Mouse (Mus musculus) layer of hippocampus, adult 2 months (tissue): ENCODE measurements around the gene Epha8. TPM values are rescaled to one million over a fixed set of nuclear protein-coding genes. Genes with fewer than 3 reads are reported as not detected.
A peak's percentile ranks its signal among the peaks of the same experiment; 100 is the strongest.

Source experiments
- DNase-seq, 2 experiments: peaks; one replicate each; pipeline ENCODE4 v3.0.0; 2022; ENCODE audit warnings: low spot score in 2 of 2
- H3K27ac ChIP-seq: fragments of 200-600 bp; 2 replicates; pipeline ENCODE4 v1.8.1; 2022
- H3K4me3 ChIP-seq: fragments of 200-600 bp; 2 replicates; pipeline ENCODE4 v1.8.1; 2022; ENCODE audit warnings: mild to moderate bottlenecking
- CTCF ChIP-seq: fragments of 200-600 bp; conservative IDR thresholded peaks from 2 replicates; pipeline ENCODE4 v1.8.1; 2022; ENCODE audit warnings: antibody characterized with exemption, mild to moderate bottlenecking, moderate library complexity
- total RNA-seq, 2 experiments: library from RNA; stranded (reverse); gene quantifications; 2 replicates each; pipeline ENCODE4 v1.2.3; 2021

Gene Epha8
- total RNA-seq, 2 experiments from 2014 or later, result 1.4 to 2.7 TPM

DNA sequence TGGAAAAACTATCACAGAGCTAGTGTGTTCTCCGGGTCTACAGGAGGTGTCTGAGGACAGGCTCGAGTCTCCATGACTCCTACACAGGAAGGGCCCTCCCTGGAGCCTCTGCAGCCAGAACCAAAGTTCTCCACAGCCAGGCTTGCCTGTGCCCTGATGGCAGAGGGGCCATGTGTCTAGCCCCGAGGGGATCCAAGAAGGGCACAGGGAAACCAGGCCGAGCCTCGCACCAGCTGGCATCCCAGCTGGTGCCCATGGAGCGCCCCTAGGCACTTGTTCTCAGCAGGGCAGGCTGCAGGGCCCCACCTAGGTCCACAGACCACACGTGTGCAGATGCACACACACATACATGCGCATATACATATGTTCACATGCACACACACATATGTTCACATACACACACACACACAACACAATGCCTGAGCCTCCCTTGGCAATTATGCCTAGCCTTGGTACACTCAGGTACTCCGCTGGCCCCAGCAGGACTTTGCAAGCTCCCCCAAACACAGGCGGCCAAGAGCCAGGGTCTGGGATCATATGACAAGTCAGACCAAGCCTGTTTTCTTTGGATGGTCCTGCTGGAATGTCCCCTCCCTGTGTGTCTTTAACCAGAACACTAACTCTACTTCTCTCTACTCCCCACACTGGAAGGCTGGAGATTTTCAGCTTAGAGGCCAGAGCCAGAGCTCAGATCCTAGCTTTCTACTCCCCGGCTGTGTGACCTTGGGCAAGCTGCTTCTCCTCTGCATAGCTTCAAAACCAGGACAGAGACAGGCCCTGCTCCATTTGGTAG lies 11.9 kb downstream of the Epha8 start:
- DNase-seq, result no peak
- no peak overlapping the region for H3K4me3 ChIP-seq
- no peak overlapping the region for H3K27ac ChIP-seq
- TF ChIP-seq CTCF, result no peak

DNA sequence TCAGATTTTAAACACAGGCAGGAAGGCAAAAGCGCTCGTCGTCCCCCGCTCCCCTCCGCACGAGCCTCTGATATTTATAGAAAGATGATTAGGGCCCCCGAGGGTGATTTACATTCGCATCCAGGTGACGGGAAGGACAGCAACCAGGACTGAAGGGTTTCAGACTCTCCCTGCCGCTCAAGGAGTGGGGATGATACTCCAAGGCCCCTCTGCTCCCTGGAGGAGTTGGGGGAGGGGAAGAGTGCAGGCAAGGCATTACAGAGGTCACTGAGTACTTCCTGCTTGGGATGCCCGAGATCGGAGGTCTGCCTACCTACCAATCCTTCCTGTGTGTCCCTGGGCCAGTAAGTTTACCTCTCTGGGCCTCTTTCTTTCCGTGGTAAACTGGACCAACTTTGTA lies 13.4 kb downstream of the Epha8 start:
- no peak for DNase-seq
- no peak for TF ChIP-seq CTCF
- no peak overlapping the region for H3K4me3 ChIP-seq
- H3K27ac ChIP-seq, result no peak overlapping the region

DNA sequence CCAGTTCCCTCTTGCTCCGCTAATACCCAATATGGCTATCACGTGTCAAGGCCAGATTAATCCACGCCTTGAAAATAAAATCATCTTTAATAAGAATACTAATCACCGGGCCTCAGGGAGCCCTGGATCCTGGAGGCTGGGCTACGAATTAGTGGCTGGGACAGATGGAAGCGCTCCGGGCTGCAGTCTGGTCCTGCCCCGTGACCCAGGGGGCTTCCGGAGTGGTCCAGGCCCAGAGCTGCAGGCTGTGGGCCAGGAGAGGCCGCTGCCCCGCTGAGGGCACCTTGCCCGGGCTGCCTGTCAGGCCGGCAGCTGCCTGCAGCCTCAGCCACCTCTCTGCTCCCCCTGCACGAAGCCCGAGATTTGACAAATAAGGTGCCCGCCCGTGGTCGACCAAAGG lies 13.9 kb downstream of the Epha8 start:
- Histone ChIP-seq H3K27ac (no peak overlapping the region), H3K4me3 (no peak overlapping the region)
- DNase-seq, result no peak
- no peak for TF ChIP-seq CTCF

DNA sequence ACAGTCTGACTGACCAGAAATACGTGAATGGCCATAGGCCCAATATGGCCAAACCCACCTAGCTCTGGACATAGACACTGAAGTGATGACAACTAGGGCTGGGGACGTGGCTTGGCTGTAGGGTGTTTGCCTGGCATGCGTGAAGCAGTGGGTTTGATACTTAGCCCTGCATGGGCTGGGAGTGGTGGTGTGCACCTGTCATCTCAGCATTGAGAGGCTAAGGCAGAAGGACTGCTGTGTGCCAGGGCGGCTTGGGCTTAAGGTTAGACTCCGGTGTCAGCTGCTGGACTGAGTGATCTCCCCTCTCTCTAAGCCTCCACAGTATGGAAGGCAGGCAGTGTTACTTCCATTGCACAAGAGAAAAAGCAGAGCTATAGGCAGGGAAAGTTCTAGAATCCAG lies 18.7 kb downstream of the Epha8 start:
- no peak overlapping the region for H3K27ac ChIP-seq
- no peak for DNase-seq

DNA sequence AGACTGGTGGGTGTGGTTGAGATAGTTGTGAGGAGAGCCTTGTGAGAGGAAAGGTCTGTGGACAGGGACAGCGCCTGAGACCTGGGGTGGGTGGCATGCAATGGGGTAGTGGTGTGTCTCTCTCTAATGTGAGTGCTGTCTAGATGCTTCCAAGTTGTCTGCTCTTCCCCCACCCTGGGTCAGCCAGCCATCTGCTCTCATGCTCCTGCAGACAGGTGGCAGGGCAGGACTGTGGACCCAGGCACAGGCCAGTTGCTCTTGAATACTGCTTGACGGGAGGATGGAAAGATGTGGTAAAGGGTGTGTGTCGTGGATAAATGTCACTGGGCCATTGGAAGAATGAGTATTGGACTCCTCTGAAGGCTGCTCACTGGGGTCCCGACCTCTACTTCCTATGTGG lies 19.3 kb downstream of the Epha8 start:
- Histone ChIP-seq H3K4me3 (no peak overlapping the region), H3K27ac (no peak overlapping the region)
- DNase-seq, result no peak
- TF ChIP-seq CTCF, result no peak

More for the DNA sequence above, 18.7 kb downstream of the Epha8 start:
- TF ChIP-seq CTCF, result no peak
- H3K4me3 ChIP-seq, result no peak overlapping the region

DNA sequence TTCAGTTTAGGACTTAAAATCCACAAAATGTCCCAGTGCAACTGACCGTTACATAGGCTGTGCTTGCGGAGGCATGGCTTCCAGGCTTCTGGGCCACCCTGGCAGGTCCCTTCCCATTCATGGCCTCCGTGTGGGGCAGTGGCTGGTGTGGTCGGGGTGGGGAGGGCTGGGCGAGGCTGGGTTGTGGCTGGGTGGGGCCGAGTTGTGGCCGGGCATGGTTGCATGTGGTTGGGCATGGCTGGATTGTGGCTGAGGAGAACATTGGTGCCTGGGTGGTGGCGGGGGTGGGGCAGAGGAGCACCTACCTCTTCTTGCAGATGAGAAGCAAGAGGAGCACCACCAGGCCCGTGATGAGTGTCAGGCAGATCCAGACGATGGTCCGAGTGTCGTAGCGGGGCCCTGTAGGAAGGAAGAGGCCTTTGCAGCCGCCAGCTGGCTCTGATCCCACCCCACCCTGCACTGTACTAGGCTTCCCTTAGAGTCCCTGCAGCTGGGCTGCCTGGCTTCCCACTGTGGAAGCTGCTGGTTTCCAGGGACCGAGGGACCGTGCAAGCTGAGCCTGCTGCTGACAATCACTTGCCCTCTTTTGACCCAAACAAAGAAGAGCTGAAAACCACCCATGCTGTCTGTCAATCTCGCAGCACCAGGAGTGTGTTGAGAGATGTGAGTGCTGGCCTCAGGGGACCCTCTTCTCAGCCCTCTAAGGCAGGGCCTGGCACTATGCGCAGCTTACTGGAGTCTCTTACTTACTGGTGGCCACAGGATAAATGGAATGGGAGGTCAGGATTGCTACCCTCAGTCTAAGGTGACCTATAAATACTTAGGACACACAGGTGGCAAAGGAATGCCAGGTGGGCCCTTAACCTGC lies 21.6 kb downstream of the Epha8 start:
- no peak for TF ChIP-seq CTCF
- no peak overlapping the region for H3K27ac ChIP-seq

DNA sequence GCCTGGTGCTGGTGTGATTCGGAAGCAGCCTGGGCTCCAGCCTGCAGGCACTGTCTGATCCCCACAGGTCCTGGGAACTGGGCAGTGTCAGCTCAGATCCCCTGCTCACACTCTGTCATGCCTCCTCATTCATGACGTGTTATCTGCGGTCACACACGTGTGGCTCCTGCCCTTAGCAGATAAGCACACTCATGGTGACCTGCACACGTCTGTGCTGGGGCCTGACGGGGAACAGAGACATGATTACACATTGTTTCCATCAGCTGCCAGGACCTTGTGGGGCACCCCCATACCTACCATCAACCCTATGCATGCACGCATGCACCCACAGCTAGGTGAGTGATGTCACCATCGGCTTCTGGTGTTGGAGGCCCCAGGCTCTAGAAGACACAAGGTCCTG lies 26.1 kb downstream of the Epha8 start:
- no peak overlapping the region for H3K27ac ChIP-seq
- TF ChIP-seq CTCF, result no peak
- H3K4me3 ChIP-seq, result no peak overlapping the region
- no peak for DNase-seq

More for the DNA sequence above, 21.6 kb downstream of the Epha8 start:
- DNase-seq, result no peak
- H3K4me3 ChIP-seq, result no peak overlapping the region

DNA sequence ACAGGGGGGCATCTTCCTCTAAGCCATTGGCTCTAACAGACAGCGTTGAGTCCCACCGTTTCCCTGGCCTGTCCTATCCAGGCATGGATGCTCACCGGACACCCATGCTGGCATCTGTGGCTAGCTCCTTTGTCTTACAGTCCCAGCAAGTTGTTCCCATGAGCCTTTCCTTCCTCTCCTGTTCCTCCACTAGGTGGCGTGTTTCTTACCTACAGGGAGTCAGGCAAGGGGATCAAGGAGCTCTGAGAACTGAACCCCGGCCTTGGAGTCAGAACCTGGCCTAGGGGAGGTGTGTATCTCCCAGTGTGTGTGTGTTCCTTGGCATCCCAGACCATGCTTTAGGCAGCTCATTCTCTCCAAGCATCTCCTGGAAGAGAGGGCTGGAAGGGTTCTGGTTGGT lies 27.7 kb downstream of the Epha8 start:
- Histone ChIP-seq H3K27ac (no peak overlapping the region), H3K4me3 (no peak overlapping the region)
- DNase-seq, result peak in 1 of 2 experiments; percentile 34
- TF ChIP-seq CTCF, result peak; percentile 74

DNA sequence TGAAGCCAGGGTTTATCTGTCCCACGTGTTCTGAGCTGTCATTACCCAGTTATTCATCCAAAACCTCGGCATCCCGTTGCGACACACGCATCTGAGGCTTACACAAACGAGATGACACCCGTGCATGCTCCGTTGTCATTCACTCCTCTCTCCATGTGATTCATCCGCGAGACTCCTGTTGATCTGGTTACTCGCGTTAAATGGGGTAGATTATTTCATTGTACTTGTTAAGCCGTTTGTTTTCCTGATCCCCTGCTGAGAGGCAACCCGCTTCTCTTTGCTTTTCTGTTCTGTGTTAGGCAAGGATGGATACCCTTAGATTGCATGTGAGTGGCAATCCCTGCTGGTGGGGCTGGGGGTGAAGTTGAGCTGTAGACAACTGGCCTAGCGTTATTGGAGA lies 30.8 kb downstream of the Epha8 start:
- peak in 1 of 2 experiments; percentile 48 for DNase-seq
- Histone ChIP-seq H3K4me3 (no peak overlapping the region), H3K27ac (no peak overlapping the region)
- TF ChIP-seq CTCF, result no peak

DNA sequence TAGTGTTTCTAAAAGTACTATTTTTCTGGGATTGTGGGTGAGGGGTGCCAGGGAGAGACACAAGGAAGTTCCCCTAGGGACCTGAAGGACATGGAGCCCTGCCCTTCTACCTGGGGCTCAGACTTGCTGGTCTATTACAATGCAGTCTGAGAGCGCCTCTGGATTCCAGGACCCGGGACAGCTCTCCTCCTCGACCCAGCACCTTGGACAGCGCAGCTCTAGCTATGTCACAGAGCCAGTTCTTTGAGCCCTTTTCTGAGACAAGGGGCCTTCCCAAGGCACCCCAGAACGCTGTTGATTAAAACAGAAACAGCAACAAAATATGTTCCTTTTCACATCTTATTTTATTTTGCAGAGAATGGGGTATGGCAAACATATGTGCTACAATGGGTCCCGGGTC lies 32.1 kb downstream of the Epha8 start:
- DNase-seq, result peak in 1 of 2 experiments; percentile 27
- no peak for TF ChIP-seq CTCF
- H3K4me3 ChIP-seq, result no peak overlapping the region
- no peak overlapping the region for H3K27ac ChIP-seq

DNA sequence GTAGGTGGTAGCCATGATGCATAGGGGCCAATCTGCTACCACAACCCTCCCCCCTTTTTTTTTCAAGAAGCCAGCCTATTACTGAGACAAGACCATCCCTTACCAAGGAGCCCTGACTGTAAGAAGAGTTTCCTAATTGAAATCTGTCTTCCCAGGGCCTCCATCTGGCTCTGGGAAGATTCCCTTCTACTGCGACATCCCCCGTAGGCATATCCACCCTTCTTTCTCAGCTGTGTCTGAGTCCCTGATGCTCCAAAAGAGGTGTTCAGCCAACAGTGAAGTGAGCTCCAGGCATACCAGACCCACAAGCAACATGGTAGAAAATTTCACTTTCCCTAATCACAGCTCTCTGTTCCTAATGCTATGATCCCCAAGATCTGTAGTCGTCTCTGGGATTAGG lies 37.1 kb downstream of the Epha8 start:
- no peak overlapping the region for H3K4me3 ChIP-seq
- peak; percentile 43 to 60 for DNase-seq
- H3K27ac ChIP-seq, result no peak overlapping the region
- TF ChIP-seq CTCF, result no peak

DNA sequence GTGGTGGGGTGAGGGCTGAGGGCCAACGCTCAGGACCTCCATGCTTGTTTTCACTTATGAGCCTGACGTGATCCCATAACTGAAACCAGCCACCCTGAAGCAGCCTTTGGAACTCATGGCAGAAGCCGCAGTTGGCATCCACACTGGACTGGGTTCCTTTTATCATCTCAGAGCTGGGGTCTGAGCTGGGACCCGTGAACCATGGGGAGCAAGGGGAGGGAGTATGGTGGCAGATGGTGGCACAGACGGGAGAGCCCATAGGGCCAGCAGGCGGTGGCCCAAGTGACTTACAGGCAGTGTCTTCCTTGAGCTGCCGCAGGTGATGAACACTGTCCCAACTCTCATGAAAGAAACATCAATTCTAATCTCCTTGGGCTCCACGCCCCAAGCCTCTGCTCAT lies 37.8 kb downstream of the Epha8 start:
- H3K27ac ChIP-seq, result no peak overlapping the region
- no peak overlapping the region for H3K4me3 ChIP-seq
- DNase-seq, result no peak
- TF ChIP-seq CTCF, result no peak

DNA sequence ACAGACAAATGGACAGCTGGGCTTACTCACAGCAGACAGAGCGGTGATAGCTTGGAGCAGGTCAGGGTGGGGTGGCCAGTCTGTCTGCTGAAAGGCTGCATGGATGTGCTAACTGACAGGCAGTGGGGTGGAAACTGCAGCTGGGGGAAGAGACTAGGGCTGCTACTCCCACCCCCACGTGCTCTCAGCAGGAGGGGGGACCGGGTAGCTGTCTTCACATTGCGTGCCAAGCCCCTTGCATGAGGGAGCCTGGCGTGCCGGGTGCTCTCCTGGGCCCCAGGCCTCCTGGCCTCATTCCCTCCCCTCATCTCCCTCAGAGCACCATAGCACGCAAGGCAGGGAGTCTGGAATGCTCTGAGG lies 39.5 kb downstream of the Epha8 start:
- no peak overlapping the region for H3K27ac ChIP-seq
- H3K4me3 ChIP-seq, result no peak overlapping the region
- TF ChIP-seq CTCF, result no peak
- DNase-seq, result no peak
